Mouse (Mus musculus) liver, embryonic 15.5 days (tissue): Measurements from ENCODE around the gene Cd300ld. TPM values are rescaled to one million over a fixed set of nuclear protein-coding genes. Genes with fewer than 3 reads are reported as not detected.

ENCODE experiments used
- ATAC-seq: fragments of 200-750 bp; cut with Nextera tagmentation; 2 replicates; pipeline ENCODE4 v1.8.0; 2017; ENCODE audit warnings: moderate number of reproducible peaks, mild to moderate bottlenecking, moderate library complexity; ENCODE audit not compliant: insufficient read depth
- H3K27ac ChIP-seq: fragments of 300-500 bp; sonication (generic); replicated peaks from 2 replicates; pipeline ENCODE4 v1.5.1; 2015; ENCODE audit warnings: mild to moderate bottlenecking, inconsistent platforms
- H3K27me3 ChIP-seq: fragments of 300-500 bp; sonication (generic); 2 replicates; pipeline ENCODE4 v1.6.1; 2015; ENCODE audit warnings: mild to moderate bottlenecking, inconsistent platforms
- H3K36me3 ChIP-seq: fragments of 300-500 bp; sonication (generic); replicated peaks from 2 replicates; pipeline ENCODE4 v1.6.1; 2015; ENCODE audit warnings: moderate library complexity, mild to moderate bottlenecking, inconsistent platforms
- H3K4me1 ChIP-seq: fragments of 300-500 bp; sonication (generic); replicated peaks from 2 replicates; pipeline ENCODE4 v1.6.1; 2015; ENCODE audit warnings: inconsistent platforms
- H3K4me2 ChIP-seq: fragments of 300-500 bp; sonication (generic); 2 replicates; pipeline ENCODE4 v1.6.1; 2015; ENCODE audit warnings: moderate library complexity, mild to moderate bottlenecking, inconsistent platforms
- H3K4me3 ChIP-seq: fragments of 300-500 bp; sonication (generic); replicated peaks from 2 replicates; pipeline ENCODE4 v1.5.1; 2015; ENCODE audit warnings: mild to moderate bottlenecking, inconsistent platforms
- H3K9ac ChIP-seq: fragments of 300-500 bp; sonication (generic); 2 replicates; pipeline ENCODE4 v1.6.1; 2015; ENCODE audit warnings: moderate library complexity, mild to moderate bottlenecking, inconsistent platforms
- H3K9me3 ChIP-seq: fragments of 300-500 bp; sonication (generic); replicated peaks from 2 replicates; pipeline ENCODE4 v1.6.1; 2016; ENCODE audit warnings: inconsistent platforms
- WGBS: fragments of 180-500 bp; shearing (Covaris S2); methylation state at CpG from one replicate; pipeline ENCODE4 v1.1.7; 2015; ENCODE audit warnings: mixed read lengths; ENCODE audit not compliant: insufficient replicate concordance; 5-methylcytosine and 5-hydroxymethylcytosine counted together
- polyA plus RNA-seq: library from polyadenylated mRNA; unstranded; fragments of >200 nt; fragmentation: Nextera tagmentation; extraction: Ambion mirVana; gene quantifications from 2 replicates; pipeline ENCODE4 v1.2.1, GENCODE M21; 2015

Gene Cd300ld
- polyA plus RNA-seq, 1 experiment from 2014 or later: 1.2 TPM

DNA sequence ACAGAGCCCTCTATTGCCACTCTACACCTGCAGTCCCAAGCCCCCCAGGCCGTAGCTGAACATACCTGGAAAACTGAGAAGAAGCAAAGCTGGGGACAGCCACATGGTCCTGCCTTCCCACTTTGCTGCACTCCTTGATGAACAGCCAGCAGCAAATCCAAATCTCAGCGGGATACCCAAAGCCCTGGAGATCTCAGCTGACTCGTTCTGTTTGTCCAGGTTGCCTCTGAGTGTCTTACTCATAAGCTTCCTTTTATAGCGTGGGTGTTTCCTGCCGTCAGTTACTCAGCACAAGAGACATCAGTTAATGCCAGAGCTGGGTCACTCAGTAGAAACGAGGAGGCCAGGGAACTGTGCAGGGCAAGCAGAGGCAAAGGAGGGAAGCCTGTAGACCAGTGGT is 55.6 kb downstream of the Cd300ld start, which contains the start of gene Cd300lb:
Cd300lb (minus strand) TSS at position 243 of the 400 bp plus-strand sequence.
- no peaks in the 10 kb centered on the region for H3K27me3 ChIP-seq
- H3K27ac ChIP-seq: no peak within 1 kb of the TSS
- no peaks in the 10 kb centered on the region for H3K9me3 ChIP-seq
- H3K4me1 ChIP-seq: peaks cover 4% of the 10 kb centered on the region
- H3K36me3 ChIP-seq: no peaks in the 10 kb centered on the region
- WGBS: 20% methylated on average over 6 of the region's 6 CpGs
- no peak for ATAC-seq
- 0 out of 2 replicates have a peak within 1 kb of the TSS, but pooled peaks have one; percentile 15 for H3K4me2 ChIP-seq
- peak within 1 kb of the TSS; percentile 18 for H3K4me3 ChIP-seq
- no peak within 1 kb of the TSS for H3K9ac ChIP-seq

DNA sequence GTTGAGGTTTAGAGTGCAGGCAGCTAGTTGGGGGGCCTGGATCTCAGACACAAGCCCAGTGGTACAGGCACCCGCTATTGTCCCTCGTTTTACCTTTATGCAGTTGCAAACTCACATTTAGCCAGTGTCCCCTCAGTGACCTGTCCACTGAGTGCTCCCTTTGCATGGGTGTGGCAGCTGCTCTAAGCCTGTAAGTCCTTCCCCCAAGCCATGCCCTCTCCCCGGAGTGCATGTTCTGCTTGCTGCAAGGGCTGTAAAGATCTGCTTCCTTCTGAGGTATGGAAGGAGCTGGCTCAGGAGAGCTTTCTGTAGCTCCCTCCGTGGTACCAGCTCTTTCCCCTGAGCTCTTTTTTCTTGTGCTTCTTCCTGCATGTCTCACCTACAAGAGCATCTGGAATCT is 56.1 kb downstream of the Cd300ld start:
- H3K9me3 ChIP-seq: no peaks in the 10 kb centered on the region
- peak overlapping the region; percentile 18 for H3K4me3 ChIP-seq
- H3K27ac ChIP-seq: no peak overlapping the region
- 0 out of 2 replicates have a peak overlapping the region, but pooled peaks have one; percentile 15 for H3K4me2 ChIP-seq
- no peaks in the 10 kb centered on the region for H3K36me3 ChIP-seq
- WGBS: 49% methylated on average over 4 of the region's 4 CpGs
- no peak overlapping the region for H3K9ac ChIP-seq
- no peaks in the 10 kb centered on the region for H3K27me3 ChIP-seq
- no peak for ATAC-seq
- H3K4me1 ChIP-seq: peaks cover 6% of the 10 kb centered on the region

Other genes starting within 250 kb of the Cd300ld start
- gene Kif19a, start 224.5 kb downstream of the Cd300ld start, polyA plus RNA-seq: 0.07 TPM in 2 replicates
- 0.25 TPM in 1 of 2 replicates, not detected in the other for gene Btbd17, start 194.0 kb downstream of the Cd300ld start, polyA plus RNA-seq
- not detected in 2 replicates for gene Gpr142, start 191.0 kb downstream of the Cd300ld start, polyA plus RNA-seq
- 15.9 and 19.0 TPM in 2 replicates for gene Gprc5c, start 138.8 kb downstream of the Cd300ld start, polyA plus RNA-seq
- gene Cd300a, start 99.9 kb downstream of the Cd300ld start, polyA plus RNA-seq: 7.3 and 7.8 TPM in 2 replicates
- gene Cd300lb, start 55.5 kb downstream of the Cd300ld start, polyA plus RNA-seq: 1.3 and 1.5 TPM in 2 replicates
- not detected in 2 replicates for gene Cd300c, start 20.8 kb downstream of the Cd300ld start, polyA plus RNA-seq
- gene Cd300c2, start 12.0 kb upstream of the Cd300ld start, polyA plus RNA-seq: 8.7 and 9.5 TPM in 2 replicates
- gene Cd300ld2, start 26.3 kb upstream of the Cd300ld start, polyA plus RNA-seq: not detected in 2 replicates
- not detected in 2 replicates for gene Cd300ld4, start 37.1 kb upstream of the Cd300ld start, polyA plus RNA-seq
- gene Cd300ld5, start 47.8 kb upstream of the Cd300ld start, polyA plus RNA-seq: not detected in 2 replicates
- not detected in 2 replicates for gene Cd300ld3, start 58.5 kb upstream of the Cd300ld start, polyA plus RNA-seq
- 0.67 and 0.89 TPM in 2 replicates for gene Cd300e, start 72.3 kb upstream of the Cd300ld start, polyA plus RNA-seq
- 2.2 and 2.3 TPM in 2 replicates for gene Rab37, start 101.5 kb upstream of the Cd300ld start, polyA plus RNA-seq
- gene Cd300lf, start 144.1 kb upstream of the Cd300ld start, polyA plus RNA-seq: 4.5 and 4.8 TPM in 2 replicates
- 76.4 and 82.1 TPM in 2 replicates for gene Slc9a3r1, start 173.4 kb upstream of the Cd300ld start, polyA plus RNA-seq
- 5.1 and 6.0 TPM in 2 replicates for gene Tmem104, start 197.6 kb upstream of the Cd300ld start, polyA plus RNA-seq
- 9.9 and 11.6 TPM in 2 replicates for gene Nat9, start 197.9 kb upstream of the Cd300ld start, polyA plus RNA-seq